Mouse (Mus musculus) testis, adult 2 months (tissue): ENCODE measurements around the gene Grik2.

Experiments
- CTCF ChIP-seq: fragments of 200-500 bp; IDR thresholded peaks from 2 replicates; pipeline ENCODE4 v1.5.1; 2012; ENCODE audit warnings: low read depth, mild to moderate bottlenecking, inconsistent platforms, low read length, moderate library complexity; ENCODE audit not compliant: control insufficient read depth, insufficient read depth, insufficient replicate concordance
- POLR2A ChIP-seq: fragments of 200-500 bp; IDR thresholded peaks from 2 replicates; pipeline ENCODE4 v1.6.1; 2012; ENCODE audit warnings: low read depth, mild to moderate bottlenecking, inconsistent platforms, low read length, moderate library complexity; ENCODE audit not compliant: control insufficient read depth

GRCm38 (mm10) chr10:49050339-49050738 is 738.2 kb downstream of the Grik2 start:
- TF ChIP-seq CTCF, result no peak
- no peak for TF ChIP-seq POLR2A
